Mouse (Mus musculus): ENCODE results near the gene Tmem132e.

DNA sequence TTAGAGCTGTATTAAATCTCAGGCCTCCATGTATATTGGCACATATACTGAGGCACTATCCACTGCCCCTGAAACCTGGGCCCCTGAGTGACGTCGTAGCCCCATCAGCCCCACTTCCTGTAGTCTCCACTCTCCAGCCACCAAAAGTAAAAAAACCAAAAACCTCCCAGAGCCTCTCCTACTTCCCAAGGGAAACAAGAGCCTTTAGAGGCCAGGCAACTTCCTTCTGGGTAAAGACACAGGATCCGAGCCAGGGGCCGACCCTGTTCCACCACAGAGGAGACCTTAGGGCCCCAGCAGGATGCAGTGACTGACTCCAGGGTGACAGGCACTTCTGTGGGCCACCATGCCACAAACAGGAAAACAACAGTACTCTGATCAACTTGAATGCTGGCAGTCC, 40.1 kb downstream of the Tmem132e start:
- TF ChIP-seq CTCF (IDR thresholded peaks at IDR 0.05; ENCODE audit: borderline replicate concordance, insufficient read depth, low read depth, low read length) (no peak), POLR2A (IDR thresholded peaks at IDR 0.05; ENCODE audit: borderline replicate concordance, insufficient read depth, low read length) (no peak)
